Mouse (Mus musculus) CD4-positive, CD25-positive, alpha-beta regulatory T cell, adult 4 months (primary cell): Measurements from ENCODE around the gene Erc1. TPM values are rescaled to one million over a fixed set of nuclear protein-coding genes. Genes with fewer than 3 reads are reported as not detected.

Experiments
- ATAC-seq: one replicate; pipeline ENCODE4 v1.8.0; 2017
- polyA plus RNA-seq, 2 experiments: library from polyadenylated mRNA; unstranded; fragments of 100-300 nt; shearing (Covaris generic); gene quantifications; one replicate each; pipeline ENCODE4 v1.2.1; 2017

Gene Erc1
- polyA plus RNA-seq, 2 experiments from 2014 or later = 6.7 to 7.0 TPM

DNA sequence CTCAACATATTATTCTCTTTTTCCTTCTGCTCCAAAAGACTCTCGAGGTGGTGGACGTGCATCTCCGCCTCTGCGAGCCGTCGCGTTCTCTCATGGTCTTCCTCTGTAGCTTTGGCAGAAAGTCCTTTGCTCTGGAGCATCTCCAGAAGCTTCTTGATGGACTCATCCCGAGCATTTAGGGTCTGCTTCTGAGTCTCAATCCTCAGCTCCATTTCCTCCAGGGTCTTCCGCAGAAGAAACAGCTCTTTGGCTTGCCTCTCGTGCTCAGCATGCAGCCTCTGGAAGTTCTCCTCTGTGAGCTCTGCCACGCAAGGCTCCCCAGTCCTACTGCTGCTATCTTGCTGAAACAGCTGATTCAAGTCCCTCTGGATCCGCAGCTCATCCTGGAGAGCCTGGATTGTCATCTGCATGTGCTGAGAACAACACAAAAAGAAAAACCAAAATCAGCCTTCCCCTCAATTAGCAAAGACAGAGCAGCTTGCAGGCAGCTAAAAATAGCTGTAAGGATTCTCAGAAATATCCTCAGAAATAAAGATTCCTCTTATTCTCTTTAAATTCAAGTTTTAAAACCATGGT, 51.0 kb downstream of the Erc1 start:
- ATAC-seq = no peak

DNA sequence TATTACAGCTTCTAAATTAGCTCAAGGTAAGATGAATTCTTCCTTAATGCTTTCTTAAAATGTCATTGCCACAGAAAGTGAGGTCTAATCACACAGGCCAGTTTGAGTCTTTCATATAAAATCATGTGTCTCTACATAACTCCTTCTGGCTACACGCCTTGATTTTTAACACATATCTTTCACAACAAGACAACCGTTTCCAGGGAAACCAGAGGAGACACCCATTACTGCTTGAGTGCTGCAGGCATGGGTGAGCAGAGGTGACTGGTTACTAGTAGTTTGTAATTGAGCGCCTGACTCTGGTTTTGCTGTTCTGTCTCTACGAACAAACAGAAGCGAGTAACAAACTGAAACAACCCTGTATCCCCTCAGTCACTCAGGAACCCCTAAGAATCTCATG, 51.7 kb downstream of the Erc1 start:
- no peak for ATAC-seq

- peak; percentile 71 for ATAC-seq
Observed at GRCm38 (mm10) chr6:119792562-119792961, 55.4 kb downstream of the Erc1 start.

GRCm38 (mm10) chr6:119782416-119782815, 65.6 kb downstream of the Erc1 start:
- ATAC-seq = no peak

DNA sequence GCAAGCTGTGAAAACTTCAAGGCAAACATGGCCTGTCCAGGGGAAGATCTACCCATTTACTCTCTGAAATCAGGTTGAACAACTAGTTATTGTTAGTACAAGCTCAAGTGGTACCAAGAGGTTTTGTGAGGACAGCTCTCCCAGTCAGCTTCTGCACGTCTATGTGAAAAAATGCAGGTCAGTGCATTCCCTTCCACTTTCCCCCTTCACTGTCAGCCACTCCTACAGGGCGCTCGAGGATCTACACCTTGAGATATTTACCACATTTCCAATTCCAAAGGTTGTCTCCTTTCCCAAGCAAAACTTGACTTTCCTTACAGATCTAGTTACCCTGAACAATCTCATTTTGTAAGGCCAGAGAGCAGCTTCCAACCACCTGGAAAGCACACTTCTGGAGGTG, 66.9 kb downstream of the Erc1 start:
- no peak for ATAC-seq

- no peak for ATAC-seq
Observed at GRCm38 (mm10) chr6:119768778-119769177, 79.2 kb downstream of the Erc1 start.

GRCm38 (mm10) chr6:119764355-119764754, 83.6 kb downstream of the Erc1 start:
- ATAC-seq = no peak

- no peak for ATAC-seq
Observed at GRCm38 (mm10) chr6:119759866-119760265, 88.1 kb downstream of the Erc1 start.

DNA sequence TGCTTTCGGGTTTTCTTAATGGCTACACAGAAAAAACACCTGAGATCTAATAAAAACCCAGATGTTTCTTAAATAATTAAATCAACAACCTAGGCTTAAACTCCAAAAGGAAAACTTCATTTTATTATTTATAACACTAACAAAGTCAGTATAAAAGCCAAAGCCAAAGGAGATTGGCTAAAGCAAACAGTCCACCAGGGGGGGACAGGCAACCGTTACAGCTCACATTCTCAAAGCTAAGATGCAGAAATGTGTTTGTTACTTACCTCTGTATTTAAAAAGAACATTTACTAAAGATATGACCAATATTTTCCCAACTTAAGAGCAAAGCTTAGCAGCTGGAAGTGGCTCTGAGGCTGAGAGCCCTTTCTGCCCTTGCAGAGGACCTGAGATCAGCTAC, 89.5 kb downstream of the Erc1 start:
- ATAC-seq = no peak

- no peak for ATAC-seq
Observed at GRCm38 (mm10) chr6:119757796-119758195, 90.2 kb downstream of the Erc1 start.

DNA sequence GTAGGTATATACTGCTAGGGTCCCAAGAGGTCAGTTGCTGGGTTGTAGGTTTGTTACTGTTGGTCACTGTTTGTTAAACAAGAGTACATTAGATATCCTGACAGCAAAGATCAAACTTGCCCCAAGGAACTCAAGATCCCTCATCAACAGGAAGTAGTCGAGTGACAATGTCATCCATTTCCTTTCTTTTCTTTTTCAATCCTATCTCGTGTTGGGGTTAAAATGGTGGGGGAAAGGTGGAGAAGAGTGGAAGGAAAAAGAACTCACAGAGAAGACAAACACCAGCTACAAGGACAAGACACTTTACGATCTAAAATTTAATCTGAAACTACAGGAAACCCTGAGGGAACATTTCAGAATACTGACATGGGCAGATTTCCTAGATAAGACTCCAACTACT, 92.1 kb downstream of the Erc1 start:
- ATAC-seq = peak; percentile 76

DNA sequence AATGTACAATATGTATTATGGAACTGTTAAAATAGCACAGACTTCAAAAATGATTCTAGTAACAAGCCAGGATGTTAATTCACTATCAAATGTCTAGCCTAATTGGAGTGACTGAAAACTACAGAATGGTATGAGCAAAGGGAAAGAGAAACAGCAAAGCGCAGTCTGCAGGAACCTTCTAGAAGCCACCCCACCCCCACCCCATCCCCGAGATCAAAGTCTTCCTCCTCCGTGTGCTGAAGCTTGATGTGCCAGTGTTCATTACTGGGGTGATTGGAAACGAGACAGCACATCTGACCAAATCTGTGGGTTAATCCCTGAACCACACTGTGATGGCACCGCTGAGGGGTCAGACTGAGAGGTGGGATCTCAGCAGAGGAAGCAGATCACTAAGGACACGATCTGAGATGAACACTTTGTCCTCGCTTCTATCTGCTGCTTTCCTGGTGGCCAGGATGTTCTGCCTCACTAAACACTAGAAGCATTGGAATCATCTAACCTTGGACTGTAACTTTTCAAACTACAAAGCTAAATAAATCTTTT, 98.8 kb downstream of the Erc1 start:
- ATAC-seq = peak; percentile 90

- ATAC-seq = no peak
Observed at GRCm38 (mm10) chr6:119741861-119742260, 106.1 kb downstream of the Erc1 start.

- ATAC-seq = no peak
Observed at GRCm38 (mm10) chr6:119740541-119740940, 107.4 kb downstream of the Erc1 start.

DNA sequence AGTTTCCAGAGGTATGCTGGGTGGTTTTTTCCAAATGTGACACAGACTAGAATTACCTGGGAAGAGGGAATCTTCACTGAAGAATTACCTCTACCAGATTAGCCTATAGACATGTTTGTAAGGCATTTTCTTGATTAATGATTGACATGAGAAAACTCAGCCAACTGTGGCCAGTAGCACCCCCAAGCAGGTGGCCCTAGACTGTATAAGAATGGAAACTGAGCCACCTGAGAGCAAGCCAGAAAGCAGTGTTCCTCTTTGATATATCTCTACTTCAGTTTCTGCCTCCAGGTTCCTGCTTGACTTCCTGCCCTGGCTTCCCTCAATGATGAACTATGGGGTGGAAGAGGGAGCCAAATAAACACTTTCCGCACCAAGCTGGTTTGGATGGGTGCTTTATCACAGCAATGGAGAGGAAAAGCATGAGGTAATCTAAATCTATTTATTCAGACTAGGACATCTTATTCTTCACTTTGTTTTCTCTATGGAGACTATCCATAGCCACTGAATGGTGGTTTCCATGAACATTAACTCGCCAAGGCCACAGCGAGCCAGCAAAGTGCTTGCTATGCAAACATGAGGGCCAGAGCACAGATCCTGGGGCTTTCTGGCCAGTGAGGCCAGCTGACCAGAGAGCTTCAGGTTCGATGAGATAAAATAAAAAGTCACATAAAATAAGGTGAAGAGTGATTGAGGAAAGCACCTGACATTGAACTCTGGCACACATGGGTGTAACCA, 109.2 kb downstream of the Erc1 start:
- no peak for ATAC-seq

DNA sequence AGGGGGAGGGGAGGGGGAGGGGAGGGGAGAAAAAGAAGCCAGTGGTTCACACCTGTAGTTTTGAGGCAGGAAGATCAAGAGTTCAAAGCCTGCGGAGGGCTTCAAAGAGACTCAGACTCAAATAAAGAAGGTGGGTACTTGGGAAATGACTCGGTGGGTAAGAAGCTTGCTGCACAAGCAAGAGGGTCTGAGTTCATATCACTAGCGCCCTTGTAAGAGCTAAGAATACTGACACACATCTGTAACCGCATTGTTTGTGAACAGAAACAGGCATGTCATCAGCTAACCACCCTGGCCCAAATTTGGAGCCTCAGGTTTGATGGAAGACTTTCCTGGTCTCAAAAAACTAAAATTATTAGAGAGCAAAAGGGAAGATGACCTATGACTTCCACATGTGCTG, 110.3 kb downstream of the Erc1 start:
- ATAC-seq = no peak

DNA sequence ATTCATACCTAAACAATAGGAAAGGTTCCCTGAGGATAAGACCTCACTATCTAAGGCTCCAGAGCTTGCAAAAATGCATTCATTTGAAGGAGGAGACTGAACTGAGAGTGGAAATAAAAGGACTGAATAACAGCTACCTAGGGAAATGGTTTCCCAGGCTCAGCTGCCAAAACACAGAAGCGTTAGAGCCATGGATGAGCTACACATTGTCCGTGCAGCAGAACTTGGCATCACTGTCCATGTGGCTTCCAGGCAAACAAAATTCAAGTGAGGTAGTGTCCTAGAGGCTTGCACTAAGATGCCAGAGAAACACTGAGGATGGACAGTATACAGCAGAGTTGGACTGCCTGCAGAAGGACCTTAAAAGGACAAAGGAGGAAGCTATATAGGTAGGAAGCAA, 112.0 kb downstream of the Erc1 start:
- ATAC-seq = no peak

GRCm38 (mm10) chr6:119731155-119731554, 116.8 kb downstream of the Erc1 start:
- no peak for ATAC-seq

- ATAC-seq = no peak
Observed at GRCm38 (mm10) chr6:119715234-119715633, 132.7 kb downstream of the Erc1 start.

- no peak for ATAC-seq
Observed at GRCm38 (mm10) chr6:119713961-119714360, 134.0 kb downstream of the Erc1 start.

DNA sequence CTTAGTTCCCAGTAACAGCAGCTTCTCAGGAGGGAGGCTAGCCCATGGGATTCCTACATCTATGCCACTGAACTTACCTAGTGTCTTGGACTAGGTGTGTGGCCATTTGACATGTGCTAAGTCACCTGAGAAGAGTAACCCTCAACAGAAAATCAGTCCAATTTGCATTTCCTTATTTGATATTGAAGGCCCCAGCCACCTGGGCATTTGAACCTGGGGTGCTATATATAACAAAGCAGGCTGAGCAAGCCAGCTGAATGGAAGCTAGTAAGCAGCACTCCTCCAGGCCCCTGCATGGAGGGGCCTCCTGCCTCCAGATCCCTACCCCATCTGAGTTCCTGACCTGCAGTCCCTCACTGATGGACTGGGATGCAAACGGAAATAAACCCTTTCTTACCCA, 135.5 kb downstream of the Erc1 start:
- no peak for ATAC-seq

DNA sequence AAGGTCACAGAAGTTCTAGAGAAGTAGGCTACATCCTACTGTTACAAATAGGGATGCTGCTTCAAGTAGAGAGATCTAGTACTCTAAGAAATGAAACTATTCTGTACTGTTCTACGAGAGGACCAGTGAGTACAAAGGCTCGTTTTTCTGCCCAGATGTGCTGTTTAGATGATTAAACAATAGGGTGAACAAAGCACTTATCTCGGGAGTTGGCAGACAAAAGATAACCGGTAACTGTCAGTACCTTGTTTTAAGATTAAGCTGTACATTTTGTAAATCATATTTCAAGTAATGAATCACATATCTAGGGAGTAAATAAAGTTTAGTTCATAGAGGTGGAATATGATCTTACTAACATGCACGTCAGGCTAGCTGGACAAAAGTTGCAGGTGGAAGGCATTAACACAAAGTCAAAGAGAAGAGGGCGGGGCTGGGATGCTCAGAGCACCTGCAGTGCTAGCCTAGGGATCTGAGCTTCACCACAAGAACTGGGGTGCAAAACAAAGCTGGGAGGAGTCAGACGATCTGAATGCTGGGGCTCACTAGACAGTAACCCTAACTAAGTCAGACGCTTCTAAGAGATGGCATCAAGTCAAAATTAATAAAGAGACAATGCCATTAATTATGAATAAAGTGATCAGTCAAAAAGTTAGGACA, 136.2 kb downstream of the Erc1 start:
- ATAC-seq = no peak

DNA sequence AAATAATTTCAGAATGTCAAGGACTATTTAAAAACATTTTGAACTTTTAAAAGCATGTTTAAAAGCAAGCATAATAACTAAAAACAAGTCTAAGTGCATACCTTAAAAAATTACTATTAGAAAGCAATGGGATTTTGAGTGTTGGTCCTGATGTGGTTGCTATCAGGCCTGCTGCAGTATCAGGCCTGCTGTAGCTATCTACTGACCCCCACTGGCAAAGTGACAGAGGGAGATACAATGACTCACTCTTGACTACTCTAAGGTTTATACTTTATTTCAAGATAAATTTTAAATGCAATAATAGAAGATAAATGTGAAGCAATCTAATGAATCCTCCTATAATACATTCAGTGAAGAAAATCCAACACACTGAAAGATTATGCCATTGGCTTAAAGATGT, 138.4 kb downstream of the Erc1 start:
- ATAC-seq = no peak

DNA sequence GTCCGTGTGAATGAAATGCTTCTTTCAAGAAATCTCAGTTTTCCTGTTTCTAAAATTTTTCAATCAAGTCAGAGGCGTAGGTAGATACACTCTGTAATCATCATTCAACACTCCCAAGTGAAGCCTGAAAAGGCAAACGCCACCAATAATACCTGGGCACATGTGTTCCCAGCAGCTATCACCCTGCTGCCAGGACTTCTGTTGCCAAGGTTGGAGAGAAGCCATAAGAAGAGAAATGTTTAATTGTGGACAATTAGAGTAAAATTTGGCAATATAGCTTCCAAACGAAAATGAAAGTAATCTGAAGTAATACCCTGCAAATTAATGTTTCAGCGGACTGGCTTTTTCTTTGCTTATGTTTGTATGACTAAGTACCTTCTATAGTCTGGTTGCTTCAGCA, 140.1 kb downstream of the Erc1 start:
- ATAC-seq = no peak
